Mouse (Mus musculus) cerebellum, postnatal 4 days (tissue): ENCODE data around the gene Ceacam1.
A peak's percentile ranks its signal among the peaks of the same experiment; 100 is the strongest.
"Not testable (repeated sequence)": the region's sequence is repeated elsewhere in the genome, so short reads cannot be mapped to it uniquely, and the experiment has no call there.

Experiments
- DNase-seq, 2 experiments: peaks; one replicate each; pipeline ENCODE4 v3.0.0; 2022; ENCODE audit warnings: low spot score in 2 of 2, mixed read lengths in 1 of 2

Ceacam1 gene

GRCm38 (mm10) chr7:25477091-25477751 lies at the start of gene Ceacam1:
Ceacam1 (minus strand) TSS chr7:25477603.
- not testable (repeated sequence) for DNase-seq

DNA sequence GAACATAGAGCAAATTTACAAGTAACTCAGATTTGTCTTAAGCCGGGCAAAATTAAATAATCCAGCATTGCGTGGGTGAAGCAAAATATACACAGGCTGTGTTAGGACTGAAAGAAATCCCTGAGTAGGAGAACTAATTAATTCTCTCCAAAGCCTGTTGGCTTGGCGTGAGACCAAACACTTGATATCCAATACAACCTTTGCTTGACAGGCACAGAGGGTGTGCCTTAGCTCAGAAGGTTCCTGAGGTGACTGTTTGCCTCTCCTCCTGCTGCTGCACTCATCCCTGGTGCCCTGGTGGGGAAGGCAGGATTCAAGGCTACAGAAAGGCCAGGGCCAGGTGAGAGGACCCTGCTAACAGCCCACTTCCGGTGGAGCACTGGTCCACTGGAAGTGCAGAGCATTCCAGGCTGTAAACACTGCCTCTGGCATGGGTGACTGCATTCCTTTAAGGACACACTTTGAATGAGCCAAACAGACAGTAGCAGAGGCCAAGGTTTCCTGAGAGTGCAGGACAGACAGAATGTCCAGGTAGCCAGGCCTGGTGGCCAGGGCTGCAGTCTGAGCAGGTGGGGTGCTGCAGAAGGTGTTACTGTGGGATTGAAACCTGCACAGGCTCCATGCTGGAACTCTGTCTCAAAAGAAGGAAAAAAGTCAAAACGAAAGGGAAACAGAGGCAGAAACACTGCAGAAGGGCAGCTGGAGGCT lies 38.8 kb upstream of the Ceacam1 start:
- DNase-seq, result not testable (repeated sequence)

- DNase-seq, result not testable (repeated sequence)
These were observed 38.3 kb upstream of the Ceacam1 start for GRCm38 (mm10) chr7:25515667-25516066.

- no peak for DNase-seq
These were observed 32.5 kb upstream of the Ceacam1 start for GRCm38 (mm10) chr7:25509925-25510324.

- no peak for DNase-seq
These were observed 17.2 kb upstream of the Ceacam1 start for GRCm38 (mm10) chr7:25494649-25495048.

DNA sequence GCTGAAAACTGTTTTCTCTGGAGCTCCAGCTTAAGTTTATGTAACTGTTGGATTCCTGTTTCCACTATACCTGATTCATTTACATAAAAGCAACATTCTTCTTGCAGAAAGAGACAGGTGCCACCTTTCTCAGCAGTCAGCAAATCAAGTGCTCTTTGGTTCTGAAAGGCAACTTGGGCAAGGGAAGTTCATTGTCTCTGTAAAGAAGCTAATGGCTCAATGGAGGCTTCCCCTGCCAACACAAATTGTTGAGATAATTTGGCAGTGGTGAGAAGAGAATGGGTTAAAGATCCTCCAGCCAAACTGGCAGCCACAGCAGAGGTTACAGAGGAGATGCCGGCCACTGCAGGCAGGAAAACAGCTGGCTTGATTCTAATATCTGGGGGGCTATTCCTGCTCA lies 13.3 kb upstream of the Ceacam1 start:
- DNase-seq, result not testable (repeated sequence)

DNA sequence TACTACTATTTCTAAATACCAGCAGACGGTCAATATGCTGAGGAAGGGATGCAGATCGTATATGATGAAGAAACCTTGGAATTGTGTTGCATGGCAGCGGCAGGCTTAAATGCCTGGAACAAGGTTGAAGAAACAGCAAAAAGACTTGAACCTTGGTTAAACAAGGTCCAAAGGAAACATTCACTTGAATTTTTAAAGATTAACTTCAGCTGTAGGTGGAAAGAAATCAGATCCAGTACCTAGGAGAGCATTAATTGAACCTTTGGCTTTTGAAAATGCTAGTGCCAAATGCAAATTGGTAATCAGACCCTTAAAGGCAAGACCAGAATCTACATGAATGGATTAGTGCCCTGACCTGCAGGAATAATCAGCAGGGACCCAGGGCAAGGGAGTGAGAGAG lies 12.0 kb upstream of the Ceacam1 start:
- not testable (repeated sequence) for DNase-seq

DNA sequence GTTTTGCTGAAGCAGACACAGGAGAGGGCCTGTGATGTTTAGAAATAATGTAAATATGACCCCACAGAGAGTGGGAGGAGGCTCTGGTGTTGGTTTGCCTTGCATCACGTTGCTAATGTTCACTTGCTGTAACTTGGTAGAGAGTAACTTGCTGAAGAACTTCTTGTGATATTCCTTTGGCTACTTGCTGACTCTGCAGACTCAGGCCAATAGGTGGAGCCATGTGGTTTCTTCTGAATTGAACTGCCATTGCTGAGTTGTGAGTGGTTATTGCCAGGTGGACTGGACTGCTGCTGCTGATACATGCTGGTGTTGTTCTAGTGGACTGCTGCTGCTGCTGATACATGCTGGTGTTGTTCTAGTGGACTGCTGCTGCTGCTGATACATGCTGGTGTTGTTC lies 8.8 kb upstream of the Ceacam1 start:
- DNase-seq, result peak in 1 of 2 experiments; percentile 33

GRCm38 (mm10) chr7:25485061-25485460 lies 7.7 kb upstream of the Ceacam1 start:
- no peak for DNase-seq

DNA sequence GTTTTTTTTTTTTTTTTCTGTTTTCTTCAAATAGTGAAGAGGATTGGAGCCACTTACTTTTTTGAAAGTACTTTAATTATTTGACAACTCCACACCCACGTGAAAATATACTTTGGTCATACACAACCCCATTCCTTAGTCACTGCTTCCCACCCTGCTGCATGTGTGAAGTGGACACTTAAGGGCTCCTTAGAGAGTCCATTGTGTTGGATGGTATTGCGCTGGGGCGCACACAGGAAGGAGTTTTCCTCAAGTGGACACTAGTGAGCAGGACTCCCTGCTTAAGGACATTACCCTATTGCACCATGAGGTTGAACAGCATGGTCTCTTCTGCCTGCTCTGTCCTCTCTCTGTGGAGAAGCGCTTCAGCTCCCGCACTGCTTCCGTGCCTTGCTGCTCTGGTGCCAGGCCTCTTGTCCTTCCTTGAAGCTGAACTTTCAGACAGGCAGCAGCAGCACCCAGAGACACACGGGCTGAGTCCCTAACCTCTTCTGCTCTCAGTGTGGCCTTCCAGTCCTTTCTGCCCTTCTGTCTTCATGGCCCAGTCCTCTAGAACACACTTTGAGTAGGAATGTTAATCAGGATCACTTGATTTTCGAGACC lies 5.8 kb upstream of the Ceacam1 start:
- no peak for DNase-seq

DNA sequence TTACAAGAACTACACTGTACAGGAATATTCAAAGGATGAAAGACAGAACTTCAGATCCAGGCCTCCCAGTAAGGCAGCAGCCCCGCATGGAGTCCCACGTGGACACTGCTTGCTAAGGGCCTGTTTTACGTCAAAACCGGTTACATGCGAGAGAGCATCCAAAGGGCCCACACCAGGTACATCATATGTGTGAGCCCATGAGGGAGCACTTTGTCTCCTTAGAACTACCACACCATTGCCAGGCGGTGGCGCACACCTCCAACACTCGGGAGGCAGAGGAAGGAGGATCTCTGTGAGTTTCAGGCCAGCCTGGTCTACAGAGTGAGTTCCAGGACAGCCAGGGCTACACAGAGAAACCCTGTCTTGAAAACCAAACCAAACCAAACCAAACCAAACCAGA lies 3.4 kb upstream of the Ceacam1 start:
- DNase-seq, result not testable (repeated sequence)

GRCm38 (mm10) chr7:25479440-25479839 lies 2.0 kb upstream of the Ceacam1 start:
- peak in 1 of 2 experiments; percentile 38 for DNase-seq

- DNase-seq, result not testable (repeated sequence)
These were observed 320 bp upstream of the Ceacam1 start for GRCm38 (mm10) chr7:25477752-25478093.

GRCm38 (mm10) chr7:25471821-25472220 lies 5.6 kb downstream of the Ceacam1 start:
- not testable (repeated sequence) for DNase-seq

- DNase-seq, result not testable (repeated sequence)
These were observed 11.8 kb downstream of the Ceacam1 start for GRCm38 (mm10) chr7:25465586-25465985.

GRCm38 (mm10) chr7:25465010-25465409 lies 12.4 kb downstream of the Ceacam1 start:
- DNase-seq, result no peak

GRCm38 (mm10) chr7:25462033-25462337 lies 15.4 kb downstream of the Ceacam1 start:
- DNase-seq, result not testable (repeated sequence)

GRCm38 (mm10) chr7:25461336-25462032 lies 15.9 kb downstream of the Ceacam1 start:
- DNase-seq, result peak in 1 of 2 experiments; percentile 50

GRCm38 (mm10) chr7:25452103-25452502 lies 25.3 kb downstream of the Ceacam1 start:
- DNase-seq, result no peak

DNA sequence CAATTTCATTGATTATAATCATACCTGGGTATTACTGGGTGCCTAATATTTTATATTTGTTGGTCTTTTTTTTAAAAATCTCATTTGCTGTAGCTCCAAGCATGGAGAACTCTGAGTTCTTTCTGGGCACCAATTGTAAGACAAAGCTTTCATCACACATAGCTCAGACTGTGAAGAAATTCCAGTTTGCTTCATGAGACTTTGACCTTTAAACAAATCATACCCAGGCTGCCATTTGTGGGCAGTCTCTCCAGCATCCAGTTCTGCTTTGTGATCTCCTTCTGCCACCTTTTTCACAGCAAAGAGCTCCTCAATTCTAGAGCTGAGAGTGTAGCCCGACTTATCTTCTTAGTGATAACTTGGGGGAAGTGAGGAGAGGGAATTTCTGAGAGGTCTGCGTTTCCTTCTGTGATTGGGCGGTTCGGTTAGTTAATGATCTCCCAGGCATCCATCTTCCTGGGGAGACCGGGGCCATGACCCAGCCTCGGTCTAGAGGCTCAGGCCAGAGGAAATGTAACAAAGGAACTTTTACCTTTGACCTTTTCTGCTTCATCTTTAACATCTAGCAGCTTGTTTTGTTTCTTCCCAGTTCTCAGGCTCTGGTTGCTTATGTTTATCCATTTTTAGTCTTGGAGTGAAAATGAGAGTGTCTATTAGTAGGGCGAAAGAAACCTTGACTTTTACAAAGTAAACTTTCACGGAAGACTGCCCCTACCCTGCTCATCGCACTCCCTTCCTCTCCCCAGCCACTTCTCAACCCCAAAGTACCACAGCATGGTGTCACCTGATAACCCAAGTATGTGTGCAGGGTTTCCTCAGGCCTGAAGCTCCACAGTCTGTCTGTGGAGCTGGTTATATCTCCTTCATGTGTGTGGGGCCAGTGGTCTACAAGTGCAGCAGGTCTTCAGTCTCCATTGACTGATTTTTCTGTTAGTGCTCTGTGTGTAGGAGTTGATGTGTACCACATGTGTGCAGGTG lies 27.2 kb downstream of the Ceacam1 start:
- no peak for DNase-seq

DNA sequence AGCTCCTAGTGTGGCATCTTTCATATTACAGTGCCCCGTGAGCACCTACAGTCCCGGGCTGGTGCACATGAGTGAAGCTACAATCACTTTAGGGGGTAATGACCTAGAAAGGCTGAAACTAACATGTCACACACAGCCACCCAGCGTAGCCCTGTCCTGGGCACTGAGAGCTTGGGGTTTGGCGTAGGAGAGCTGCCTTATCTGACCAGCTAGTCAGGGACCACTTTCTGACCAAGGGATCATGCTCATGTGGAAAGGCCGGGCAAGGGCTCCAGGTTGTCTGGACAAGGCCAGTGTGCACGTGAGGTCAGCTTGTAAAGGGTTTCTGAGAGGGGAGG lies 36.6 kb downstream of the Ceacam1 start:
- DNase-seq, result no peak
